Mouse (Mus musculus) embryo, embryonic 11.5 days (tissue): ENCODE measurements around the gene Eid2b.
A peak's percentile ranks its signal among the peaks of the same experiment; 100 is the strongest.

Experiments used
- DNase-seq: peaks from one replicate; pipeline ENCODE4 v3.0.0-alpha.2; 2012; ENCODE audit warnings: low read depth, low spot score

The Eid2b gene

GRCm38 (mm10) chr7:28301616-28302433 lies 24.3 kb downstream of the Eid2b start, which contains the start of gene Dll3:
TSS of gene Dll3 (minus strand) at chr7:28302238.
- DNase-seq, result no peak

DNA sequence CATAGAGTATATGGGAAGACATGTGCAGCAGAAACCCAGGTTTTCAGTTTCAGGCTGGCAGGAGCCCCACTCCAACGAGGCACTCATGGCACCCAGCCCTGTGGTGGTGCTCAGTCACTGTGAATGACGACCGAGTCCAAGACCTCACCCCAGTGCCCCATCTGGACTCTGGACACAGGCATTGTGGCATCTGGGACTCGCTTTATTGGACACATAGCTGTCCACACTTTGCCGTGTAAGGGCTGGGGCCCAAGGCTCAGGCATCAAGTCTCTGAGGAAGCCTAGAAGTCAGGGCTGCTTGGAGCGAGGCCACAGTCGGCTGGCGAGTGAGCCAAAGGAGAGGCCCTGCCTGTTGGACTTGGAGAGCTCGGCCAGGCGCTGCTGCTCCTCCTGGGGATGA lies 28.1 kb downstream of the Eid2b start:
- no peak for DNase-seq

DNA sequence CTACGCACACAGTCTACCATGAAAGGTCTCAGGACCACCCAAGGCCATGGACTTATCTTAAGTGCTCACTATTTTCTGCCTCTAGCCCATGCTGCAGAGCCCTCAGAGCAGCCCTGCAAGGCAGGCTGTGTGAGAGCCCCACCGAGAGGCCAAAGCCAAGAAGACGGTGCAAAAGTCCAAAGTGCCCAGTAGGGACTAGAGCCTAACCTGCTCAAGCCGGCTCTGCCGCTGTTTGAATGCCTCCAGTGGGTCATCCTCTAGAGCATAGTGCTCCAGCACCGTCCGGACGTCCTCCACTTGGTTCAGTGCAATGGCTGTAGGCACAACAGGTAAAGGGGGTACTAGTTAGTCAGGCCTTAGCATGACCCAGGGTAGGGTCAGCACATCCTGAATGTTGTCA lies 28.7 kb downstream of the Eid2b start:
- no peak for DNase-seq

DNA sequence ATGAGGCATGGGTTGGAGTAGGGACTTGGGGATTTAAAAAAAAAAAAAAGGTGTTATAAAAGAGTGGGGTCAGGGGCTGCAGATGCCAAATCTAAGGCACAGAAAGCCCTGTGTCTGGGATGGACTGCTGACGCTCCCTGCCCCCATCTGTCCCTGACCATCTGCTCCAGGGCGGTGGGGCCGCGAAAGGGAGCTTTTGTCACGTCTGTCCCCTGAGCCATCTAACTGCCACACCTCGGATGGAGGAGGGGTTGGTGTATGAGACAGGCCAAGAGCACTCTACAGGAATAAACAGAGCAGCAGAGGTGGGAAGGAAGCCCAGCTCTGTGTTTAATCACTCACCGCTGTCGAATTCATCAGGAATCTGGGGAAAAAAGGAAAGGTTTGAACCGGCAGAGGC lies 32.2 kb downstream of the Eid2b start:
- DNase-seq, result no peak

DNA sequence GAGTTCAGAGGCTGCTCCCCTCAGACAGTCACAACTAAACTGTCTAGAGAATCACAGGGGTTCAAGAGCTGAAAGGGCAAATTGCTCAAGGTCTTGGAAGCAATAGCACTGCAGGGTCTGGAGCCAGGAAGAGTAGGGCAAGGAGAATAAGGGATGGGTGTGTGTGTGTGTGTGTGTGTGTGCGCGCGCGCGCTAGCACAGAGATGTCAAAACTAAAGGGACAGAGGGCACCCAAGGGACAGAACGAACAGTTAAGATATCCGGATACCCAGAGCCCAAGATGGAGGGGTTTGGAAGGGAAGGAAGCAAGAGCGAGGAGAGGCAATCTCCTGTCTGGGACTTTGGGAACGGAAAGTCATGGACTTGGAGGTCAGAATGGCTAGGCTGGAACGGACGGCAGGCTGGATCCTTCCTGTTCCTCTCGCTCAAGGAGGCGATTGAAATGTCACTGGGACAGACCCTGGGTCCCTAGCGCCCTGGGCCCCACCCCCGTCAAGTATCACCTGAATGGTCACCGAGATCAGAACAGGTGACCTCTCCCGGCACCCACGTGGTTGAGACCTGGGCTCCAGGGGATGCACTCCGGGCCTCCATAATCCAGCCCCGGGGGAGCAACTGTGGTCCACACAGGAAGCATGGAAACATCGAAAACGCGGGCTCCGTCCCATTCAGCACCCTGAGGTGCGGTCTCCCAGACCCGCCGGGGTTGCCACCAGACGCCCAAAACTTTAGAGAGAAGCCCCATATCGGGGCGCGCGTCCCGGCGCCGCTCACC lies 33.8 kb downstream of the Eid2b start:
- no peak for DNase-seq

DNA sequence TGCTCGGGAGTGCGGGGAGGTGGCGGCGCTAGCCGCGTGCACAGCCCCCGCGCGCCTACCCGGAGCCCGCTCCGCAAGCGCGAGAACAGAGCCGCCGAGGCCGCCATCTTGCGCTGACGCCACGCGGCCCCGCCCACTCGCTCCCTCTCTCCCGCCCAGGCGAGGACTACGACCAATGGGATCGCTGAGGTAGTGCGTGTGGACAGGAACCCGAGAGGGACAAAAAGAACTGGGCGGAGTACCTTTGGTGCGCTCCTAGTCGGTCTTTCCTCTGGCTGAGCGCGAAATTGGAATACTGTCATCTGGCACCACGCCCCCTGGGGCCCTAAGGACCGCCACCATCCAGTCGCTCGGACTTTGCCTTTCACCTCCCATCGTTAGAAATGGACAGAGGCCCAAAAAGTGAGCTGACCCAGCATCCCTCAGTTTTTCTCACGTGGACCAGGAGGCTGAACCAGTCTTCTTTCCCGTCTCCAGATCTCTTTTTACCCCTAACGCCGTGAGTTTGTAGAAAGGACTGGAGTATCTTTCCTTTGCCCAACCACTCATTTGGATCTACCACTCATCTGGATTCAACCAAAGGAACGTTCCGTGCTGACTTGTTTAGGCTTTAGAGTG lies 34.5 kb downstream of the Eid2b start, which contains the start of gene Timm50:
Gene Timm50, minus strand, starts transcription at position 147 of the 618 bp plus-strand sequence.
- peak; percentile 94 for DNase-seq

DNA sequence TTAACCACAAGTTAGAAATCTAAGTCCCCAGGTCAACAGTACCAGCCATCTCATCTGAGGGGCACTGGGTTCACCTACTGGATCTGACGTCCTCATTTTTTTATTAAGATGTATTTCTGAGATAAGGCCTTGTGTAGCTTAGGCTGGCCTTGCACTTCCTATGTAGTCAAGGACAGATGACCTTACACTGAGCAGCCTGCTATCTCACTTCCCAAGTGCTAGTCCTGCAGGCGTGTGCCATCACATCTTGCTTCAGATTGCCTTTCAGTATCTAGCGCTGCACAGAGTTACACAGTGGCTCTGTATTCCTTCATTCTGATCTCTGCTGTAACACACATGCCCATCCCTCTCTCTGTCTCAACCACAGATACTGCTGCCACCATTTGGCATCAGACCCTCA lies 40.5 kb downstream of the Eid2b start:
- no peak for DNase-seq

- no peak for DNase-seq
Observed at GRCm38 (mm10) chr7:28318714-28319113, 41.2 kb downstream of the Eid2b start.

GRCm38 (mm10) chr7:28321974-28322720 lies 44.6 kb downstream of the Eid2b start:
- DNase-seq, result no peak

- DNase-seq, result no peak
Observed at GRCm38 (mm10) chr7:28325293-28325692, 47.8 kb downstream of the Eid2b start.

GRCm38 (mm10) chr7:28326457-28326856 lies 48.9 kb downstream of the Eid2b start:
- no peak for DNase-seq

- DNase-seq, result no peak
Observed at GRCm38 (mm10) chr7:28328260-28328659, 50.7 kb downstream of the Eid2b start.
